Mouse (Mus musculus): ENCODE measurements at regions not wholly inside any gene's neighbourhood (a gene's known extent, or its start where the extent isn't known, plus 50 kb on each side); places are given as distances from the start of the nearest gene placed in this dataset.

DNA sequence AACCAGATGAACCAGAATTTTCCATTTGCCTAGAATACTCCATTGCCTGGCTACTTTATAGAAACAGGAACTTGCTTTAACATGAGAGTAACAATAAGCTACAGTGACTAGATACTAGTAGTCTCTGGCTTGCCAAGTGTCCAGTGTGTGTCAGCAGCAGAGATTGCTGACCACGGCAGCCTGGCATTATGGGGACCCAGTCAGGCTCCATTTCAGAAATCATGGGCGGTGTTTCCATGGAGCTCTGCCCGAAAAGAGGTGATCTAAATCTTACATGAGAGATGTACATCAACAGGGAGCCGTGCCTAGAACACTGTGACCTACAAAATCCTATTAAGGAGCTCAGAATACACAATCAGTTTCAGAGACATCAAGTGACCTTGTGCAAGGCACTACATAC is 160.8 kb upstream of the Bcl6 start:
- TF ChIP-seq CTCF (IDR thresholded peaks at IDR 0.05; ENCODE audit: low read depth) (no peak), EP300 (optimal IDR thresholded peaks at IDR 0.05) (no peak)

Data from stomach, postnatal 0 days (tissue).